Mouse (Mus musculus): ENCODE measurements around the gene Gdpd4. TPM values are rescaled to one million over a fixed set of nuclear protein-coding genes. Genes with fewer than 3 reads are reported as not detected.

Gene Gdpd4
- total RNA-seq, 2 experiments from 2014 or later: not detected

- no peak for ATAC-seq (replicated peaks; ENCODE audit: low FRiP score, low TSS enrichment, poor library complexity, severe bottlenecking)
Observed at GRCm38 (mm10) chr7:98082376-98082775, 162.6 kb downstream of the Gdpd4 start.

GRCm38 (mm10) chr7:98084541-98085293 is 165.0 kb downstream of the Gdpd4 start:
- no peak for ATAC-seq (replicated peaks; ENCODE audit: low FRiP score, low TSS enrichment, poor library complexity, severe bottlenecking)

GRCm38 (mm10) chr7:98085314-98085713 is 165.6 kb downstream of the Gdpd4 start:
- no peak for ATAC-seq (replicated peaks; ENCODE audit: low FRiP score, low TSS enrichment, poor library complexity, severe bottlenecking)

- peak; percentile 68 for ATAC-seq (replicated peaks; ENCODE audit: low FRiP score, low TSS enrichment, poor library complexity, severe bottlenecking)
Observed at GRCm38 (mm10) chr7:98086346-98086745, 166.6 kb downstream of the Gdpd4 start.

DNA sequence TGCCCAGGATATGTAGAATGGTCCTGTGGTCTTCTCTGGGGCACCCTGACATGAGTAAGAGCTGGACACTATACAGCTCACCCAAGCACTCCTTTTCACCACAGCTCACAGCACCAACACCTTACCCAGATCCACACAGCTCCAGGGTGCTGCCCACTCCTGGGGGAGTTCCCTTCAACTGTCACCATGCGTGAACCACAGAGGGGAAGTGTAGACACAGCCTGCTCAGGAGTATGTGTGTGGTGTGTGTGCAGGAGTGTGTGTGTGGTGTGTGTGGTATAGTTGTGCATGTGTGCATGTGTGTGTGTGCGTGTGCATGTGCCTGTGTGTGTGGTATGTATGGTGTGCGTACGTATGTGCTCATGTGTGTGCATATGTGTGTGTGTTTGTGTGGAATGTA is 176.1 kb downstream of the Gdpd4 start:
- no peak for ATAC-seq (replicated peaks; ENCODE audit: low FRiP score, low TSS enrichment, poor library complexity, severe bottlenecking)

DNA sequence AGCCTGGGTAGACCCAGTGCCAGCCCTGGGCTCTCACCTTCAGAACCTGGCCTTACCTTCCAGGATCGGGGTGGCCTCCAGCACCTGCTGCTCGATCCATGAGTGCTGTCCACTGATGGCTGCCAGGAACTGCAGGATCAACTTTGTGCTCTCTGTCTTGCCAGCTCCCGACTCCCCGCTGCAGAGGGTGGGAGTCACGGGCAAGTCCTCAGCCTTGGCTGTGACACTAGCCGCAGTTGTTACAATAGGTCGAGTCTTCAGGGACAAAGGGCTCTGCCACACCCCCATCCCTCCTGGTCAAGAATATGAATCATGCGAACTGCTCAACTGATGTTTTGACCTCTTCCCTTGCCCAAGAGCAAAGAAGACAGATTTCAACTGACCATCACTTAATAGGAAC is 177.8 kb downstream of the Gdpd4 start:
- no peak for ATAC-seq (replicated peaks; ENCODE audit: low FRiP score, low TSS enrichment, poor library complexity, severe bottlenecking)

Other genes with a start within 250 kb of the Gdpd4 start
- gene Clns1a, start 223.3 kb upstream of the Gdpd4 start, total RNA-seq (2014; fragmentation: Nextera tagmentation): 118 and 121 TPM in 2 replicates
- gene Clns1a, start 223.3 kb upstream of the Gdpd4 start, total RNA-seq (2017): 181 and 238 TPM in 2 replicates
- gene Aqp11, start 181.7 kb upstream of the Gdpd4 start, total RNA-seq (2014; fragmentation: Nextera tagmentation): 16.4 and 23.0 TPM in 2 replicates
- 6.9 and 8.5 TPM in 2 replicates for gene Aqp11, start 181.7 kb upstream of the Gdpd4 start, total RNA-seq (2017)
- 6.9 and 8.2 TPM in 2 replicates for gene Pak1, start 131.4 kb upstream of the Gdpd4 start, total RNA-seq (2014; fragmentation: Nextera tagmentation)
- gene Pak1, start 131.4 kb upstream of the Gdpd4 start, total RNA-seq (2017): 13.9 and 20.3 TPM in 2 replicates
- 2.3 and 6.1 TPM in 2 replicates for gene Myo7a, start 199.6 kb downstream of the Gdpd4 start, total RNA-seq (2014; fragmentation: Nextera tagmentation)
- 1.9 and 10.8 TPM in 2 replicates for gene Myo7a, start 199.6 kb downstream of the Gdpd4 start, total RNA-seq (2017)
- 0.63 and 0.82 TPM in 2 replicates for gene Omp, start 225.5 kb downstream of the Gdpd4 start, total RNA-seq (2014; fragmentation: Nextera tagmentation)
- gene Omp, start 225.5 kb downstream of the Gdpd4 start, total RNA-seq (2017): not detected in 2 replicates